Mouse (Mus musculus) stomach, embryonic 16.5 days (tissue): ENCODE measurements at regions not wholly inside any gene's neighbourhood (a gene's known extent, or its start where the extent isn't known, plus 50 kb on each side); places are given as distances from the start of the nearest gene placed in this dataset.
A peak's percentile ranks its signal among the peaks of the same experiment; 100 is the strongest.

ENCODE experiments used
- ATAC-seq: fragments of 200-750 bp; cut with Nextera tagmentation; 2 replicates; pipeline ENCODE4 v1.8.0; 2017; ENCODE audit warnings: moderate number of reproducible peaks, moderate TSS enrichment; ENCODE audit not compliant: insufficient read depth, low FRiP score
- H3K27ac ChIP-seq: fragments of 300-500 bp; sonication (generic); 2 replicates; pipeline ENCODE4 v1.5.1; 2014; ENCODE audit warnings: low read length
- H3K27me3 ChIP-seq: fragments of 300-500 bp; sonication (generic); 2 replicates; pipeline ENCODE4 v1.6.1; 2014; ENCODE audit warnings: low read length, control low read depth, mixed read lengths; ENCODE audit not compliant: control insufficient read depth, insufficient read depth
- H3K36me3 ChIP-seq: fragments of 300-500 bp; sonication (generic); 2 replicates; pipeline ENCODE4 v1.6.1; 2014; ENCODE audit warnings: low read length; ENCODE audit not compliant: control insufficient read depth, insufficient read depth
- H3K4me1 ChIP-seq: fragments of 300-500 bp; sonication (generic); 2 replicates; pipeline ENCODE4 v1.6.1; 2014; ENCODE audit warnings: low read length, control low read depth, mixed read lengths; ENCODE audit not compliant: control insufficient read depth, insufficient read depth
- H3K4me2 ChIP-seq: fragments of 300-500 bp; sonication (generic); 2 replicates; pipeline ENCODE4 v1.6.1; 2014; ENCODE audit warnings: low read depth, low read length, mixed read lengths
- H3K4me3 ChIP-seq: fragments of 300-500 bp; sonication (generic); replicated peaks from 2 replicates; pipeline ENCODE4 v1.5.1; 2014; ENCODE audit warnings: mild to moderate bottlenecking, low read length
- H3K9ac ChIP-seq: fragments of 300-500 bp; sonication (generic); 2 replicates; pipeline ENCODE4 v1.6.1; 2014; ENCODE audit warnings: low read length
- H3K9me3 ChIP-seq: fragments of 300-500 bp; sonication (generic); replicated peaks from 2 replicates; pipeline ENCODE4 v1.6.1; 2016; ENCODE audit warnings: low read length, control low read depth; ENCODE audit not compliant: control insufficient read depth
- WGBS: fragments of 180-500 bp; shearing (Covaris S2); extraction: QIAGEN DNeasy Blood & Tissue Kit; methylation state at CpG from one replicate; pipeline ENCODE4 v1.1.7; 2014; 5-methylcytosine and 5-hydroxymethylcytosine counted together

DNA sequence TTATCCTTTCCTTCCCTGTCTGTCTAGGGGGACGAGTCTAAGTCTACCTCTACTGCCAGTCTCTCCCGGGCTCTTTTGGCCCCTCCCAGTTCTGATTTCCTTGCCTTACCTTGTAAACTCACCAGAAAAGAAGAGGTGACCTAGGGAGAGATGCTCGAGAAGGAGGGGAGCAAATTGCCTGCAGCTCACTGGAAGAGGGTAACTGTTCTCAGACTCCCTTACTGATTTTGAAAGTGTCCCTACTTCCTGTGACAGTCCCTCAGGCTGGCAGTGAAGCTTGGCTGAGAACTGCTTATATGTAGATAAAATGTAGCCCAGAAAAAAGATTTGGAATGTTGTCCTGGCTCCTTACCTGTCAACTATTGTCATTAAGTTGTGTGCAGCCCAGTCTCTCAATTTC lies 180.6 kb upstream of the Tab2 start:
- H3K4me1 ChIP-seq, result peaks cover 3% of the 10 kb centered on the region; the same call in 1 of the 2 replicates
- H3K9me3 ChIP-seq, result no peaks in the 10 kb centered on the region
- no peaks in the 10 kb centered on the region for H3K27me3 ChIP-seq
- H3K4me3 ChIP-seq, result no peak overlapping the region
- no peak overlapping the region for H3K4me2 ChIP-seq
- H3K9ac ChIP-seq, result no peak overlapping the region
- H3K27ac ChIP-seq, result no peak overlapping the region
- ATAC-seq, result no peak
- H3K36me3 ChIP-seq, result no peaks in the 10 kb centered on the region
- whole genome bisulfite sequencing, result 65% methylated on average over 3 of the region's 3 CpGs

DNA sequence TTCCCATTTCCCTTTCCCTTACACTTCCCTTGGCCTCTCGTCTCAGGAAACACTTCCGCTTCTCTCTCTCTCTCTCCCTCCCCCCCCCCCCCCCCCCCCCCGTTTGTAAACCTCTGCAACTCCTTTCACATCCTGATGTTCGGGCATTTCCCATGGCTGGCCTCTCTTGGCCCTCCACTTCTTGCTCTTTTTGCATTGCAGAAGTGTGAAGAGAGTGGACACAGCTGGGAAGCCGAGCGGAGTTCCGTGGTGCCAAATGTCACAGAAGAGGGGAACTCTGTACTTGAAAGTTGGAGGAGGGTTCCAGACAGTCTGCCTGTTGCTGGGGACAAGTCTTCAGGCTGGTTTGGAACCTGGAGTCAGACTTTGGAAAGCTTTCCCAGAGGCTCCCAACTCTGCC lies 179.2 kb upstream of the Tab2 start:
- Histone ChIP-seq H3K9me3 (no peaks in the 10 kb centered on the region), H3K4me3 (no peak overlapping the region), H3K27ac (no peak overlapping the region), H3K4me1 (peaks cover 3% of the 10 kb centered on the region; the same call in 1 of the 2 replicates), H3K4me2 (no peak overlapping the region), H3K36me3 (no peaks in the 10 kb centered on the region), H3K27me3 (no peaks in the 10 kb centered on the region), H3K9ac (no peak overlapping the region)
- WGBS, result 56% methylated on average over 7 of the region's 7 CpGs
- ATAC-seq, result no peak

DNA sequence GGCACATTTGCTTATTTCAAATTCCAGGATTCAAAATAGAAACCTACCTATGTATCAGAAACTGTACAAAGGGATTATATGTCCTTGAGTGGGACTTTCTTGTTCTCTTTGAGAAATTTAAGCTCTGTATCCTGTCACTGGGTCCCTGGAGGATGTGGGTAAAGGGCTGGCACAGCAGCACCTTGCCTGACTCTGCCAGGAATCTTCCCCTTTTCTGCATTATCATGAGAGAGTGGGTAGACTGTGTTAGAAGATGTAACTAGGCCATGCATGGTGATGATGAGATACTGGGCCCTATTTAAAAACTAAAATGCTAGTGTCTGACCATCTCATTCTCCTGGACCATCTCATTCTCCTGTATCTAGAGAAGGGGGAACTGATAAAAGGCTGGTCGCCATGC lies 178.4 kb upstream of the Tab2 start:
- ATAC-seq, result no peak
- H3K4me3 ChIP-seq, result no peak overlapping the region

DNA sequence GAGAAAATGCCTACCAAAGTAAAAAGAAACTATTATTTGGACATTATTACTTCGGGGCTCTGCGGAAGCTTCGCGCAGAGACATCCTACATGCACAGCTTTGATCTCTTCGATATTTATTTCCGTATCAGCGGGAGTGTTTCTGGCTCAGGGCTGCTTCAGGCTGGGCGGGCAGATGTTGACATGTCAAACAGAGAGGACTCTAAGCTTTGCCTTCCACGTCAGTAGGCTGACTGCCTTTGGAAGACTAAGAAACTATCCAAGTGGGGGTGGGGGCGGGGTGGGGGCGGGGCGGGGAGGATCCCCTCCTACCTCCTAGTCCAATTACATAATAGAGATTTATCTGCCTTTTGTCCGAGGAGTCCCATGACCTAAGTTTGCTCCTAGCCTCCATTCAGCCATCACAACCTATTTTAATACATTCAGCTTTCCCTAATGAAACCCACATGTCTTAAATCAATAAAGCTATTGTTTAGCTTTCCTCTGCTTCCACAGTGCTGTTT lies 177.5 kb upstream of the Tab2 start:
- Histone ChIP-seq H3K4me2 (peak overlapping the region; percentile 27), H3K9ac (no peak overlapping the region), H3K27me3 (no peaks in the 10 kb centered on the region), H3K36me3 (no peaks in the 10 kb centered on the region), H3K4me1 (peaks cover 3% of the 10 kb centered on the region; the same call in 1 of the 2 replicates), H3K4me3 (0 out of 2 replicates have a peak overlapping the region, but pooled peaks have one; percentile 5), H3K27ac (no peak overlapping the region), H3K9me3 (no peaks in the 10 kb centered on the region)
- peak; percentile 72; the same call in 1 of the 2 replicates for ATAC-seq
- 39% methylated on average over 13 of the region's 13 CpGs for WGBS

More for the DNA sequence above, 178.4 kb upstream of the Tab2 start:
- Histone ChIP-seq H3K36me3 (no peaks in the 10 kb centered on the region), H3K9me3 (no peaks in the 10 kb centered on the region), H3K4me2 (no peak overlapping the region), H3K4me1 (peaks cover 3% of the 10 kb centered on the region; the same call in 1 of the 2 replicates), H3K27me3 (no peaks in the 10 kb centered on the region), H3K27ac (no peak overlapping the region), H3K9ac (no peak overlapping the region)
- WGBS, result 96% methylated on average over 1 of the region's 1 CpGs

DNA sequence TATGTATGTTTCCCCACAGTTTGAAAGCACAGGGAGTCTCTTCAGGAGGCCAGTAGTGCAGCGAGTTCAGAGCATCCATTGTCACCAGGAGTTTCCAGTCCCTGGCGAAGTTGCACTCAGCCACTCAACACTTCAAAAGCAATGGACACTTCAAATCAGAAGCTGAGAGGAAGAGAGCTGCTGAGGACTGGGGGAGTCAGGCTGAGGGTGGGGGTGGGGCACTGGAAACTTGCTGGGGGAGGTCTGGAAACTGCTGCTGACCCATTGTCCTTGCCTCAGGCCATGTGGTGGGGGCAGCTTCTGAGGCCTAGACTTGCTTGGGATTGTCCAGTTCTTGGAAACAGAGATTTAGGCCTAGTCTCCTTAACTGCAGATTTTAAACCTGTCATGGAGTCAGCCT lies 176.8 kb upstream of the Tab2 start:
- no peak overlapping the region for H3K27ac ChIP-seq
- H3K27me3 ChIP-seq, result no peaks in the 10 kb centered on the region
- no peak for ATAC-seq
- 76% methylated on average over 2 of the region's 2 CpGs for WGBS
- no peak overlapping the region for H3K9ac ChIP-seq
- H3K36me3 ChIP-seq, result no peaks in the 10 kb centered on the region
- 0 out of 2 replicates have a peak overlapping the region, but pooled peaks have one; percentile 27 for H3K4me2 ChIP-seq
- H3K4me3 ChIP-seq, result no peak overlapping the region
- no peaks in the 10 kb centered on the region for H3K9me3 ChIP-seq
- peaks cover 3% of the 10 kb centered on the region; the same call in 1 of the 2 replicates for H3K4me1 ChIP-seq

DNA sequence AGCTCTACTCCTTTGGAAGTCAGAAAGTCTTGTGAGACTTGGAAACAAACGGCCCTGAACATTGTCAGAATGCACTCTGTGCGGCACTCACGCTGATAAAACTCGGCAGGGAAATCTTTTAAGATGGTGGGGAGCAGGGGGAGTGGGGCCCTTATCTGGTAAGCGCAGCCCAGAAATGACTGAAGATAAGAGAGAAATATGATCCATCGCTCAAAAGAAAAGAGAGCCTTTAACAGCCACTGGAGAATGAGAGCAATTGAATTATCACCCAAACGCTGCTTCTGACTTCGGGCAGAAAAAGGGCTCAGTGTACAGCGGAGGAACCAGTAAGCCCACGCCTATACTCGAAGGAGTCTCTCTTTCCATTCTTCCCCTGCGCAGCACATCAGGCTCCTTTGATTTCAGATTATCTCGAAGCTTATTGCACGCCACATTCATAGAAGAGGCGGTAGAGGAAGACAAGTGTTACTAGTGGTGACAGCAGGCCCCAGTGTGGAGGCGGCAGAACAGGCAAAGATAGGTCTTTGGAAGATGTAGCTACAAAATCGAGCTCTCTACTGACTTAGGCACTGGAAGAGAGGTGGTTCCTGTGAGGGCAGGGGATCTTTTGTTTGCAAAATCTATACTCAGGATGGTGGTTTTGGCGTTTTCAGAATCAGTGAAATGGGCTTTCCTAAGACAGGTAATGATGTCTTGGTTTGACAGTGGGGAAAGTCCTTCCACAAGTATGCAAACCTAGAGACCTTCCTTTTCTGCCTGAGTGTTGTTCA lies 174.6 kb upstream of the Tab2 start:
- H3K4me2 ChIP-seq, result peak overlapping the region; percentile 42

DNA sequence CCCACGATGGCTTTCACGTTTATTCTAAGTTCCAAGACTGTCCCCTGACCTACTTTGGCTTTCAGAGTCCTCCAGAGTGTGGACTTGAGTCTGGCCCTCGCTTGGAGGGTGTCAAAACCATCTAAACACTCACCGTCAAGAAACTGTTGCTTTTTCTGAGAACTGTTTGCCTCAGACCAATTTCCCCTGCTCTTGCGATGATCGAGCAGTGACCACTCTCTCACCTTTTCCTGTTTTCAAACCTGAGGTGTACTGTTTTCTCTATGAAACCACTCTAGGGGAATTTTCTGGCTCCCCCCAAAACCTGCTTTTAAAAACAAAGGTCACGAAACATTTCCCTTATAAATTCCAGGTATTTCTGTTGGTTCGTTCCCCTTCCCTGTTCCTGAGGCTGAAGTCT lies 174.0 kb upstream of the Tab2 start:
- H3K4me3 ChIP-seq, result no peak overlapping the region
- no peak overlapping the region for H3K27ac ChIP-seq
- H3K4me2 ChIP-seq, result peak overlapping the region; percentile 42
- WGBS, result 49% methylated on average over 8 of the region's 8 CpGs
- H3K27me3 ChIP-seq, result no peaks in the 10 kb centered on the region
- no peak overlapping the region for H3K9ac ChIP-seq
- H3K9me3 ChIP-seq, result no peaks in the 10 kb centered on the region
- no peaks in the 10 kb centered on the region; the same call in 1 of the 2 replicates for H3K4me1 ChIP-seq
- no peaks in the 10 kb centered on the region for H3K36me3 ChIP-seq
- no peak for ATAC-seq

More for the DNA sequence above, 174.6 kb upstream of the Tab2 start:
- H3K36me3 ChIP-seq, result no peaks in the 10 kb centered on the region
- no peak overlapping the region for H3K9ac ChIP-seq
- 39% methylated on average over 18 of the region's 18 CpGs for WGBS
- H3K4me3 ChIP-seq, result no peak overlapping the region
- no peaks in the 10 kb centered on the region; the same call in 1 of the 2 replicates for H3K4me1 ChIP-seq
- ATAC-seq, result no peak
- no peak overlapping the region for H3K27ac ChIP-seq
- no peaks in the 10 kb centered on the region for H3K9me3 ChIP-seq
- no peaks in the 10 kb centered on the region for H3K27me3 ChIP-seq

DNA sequence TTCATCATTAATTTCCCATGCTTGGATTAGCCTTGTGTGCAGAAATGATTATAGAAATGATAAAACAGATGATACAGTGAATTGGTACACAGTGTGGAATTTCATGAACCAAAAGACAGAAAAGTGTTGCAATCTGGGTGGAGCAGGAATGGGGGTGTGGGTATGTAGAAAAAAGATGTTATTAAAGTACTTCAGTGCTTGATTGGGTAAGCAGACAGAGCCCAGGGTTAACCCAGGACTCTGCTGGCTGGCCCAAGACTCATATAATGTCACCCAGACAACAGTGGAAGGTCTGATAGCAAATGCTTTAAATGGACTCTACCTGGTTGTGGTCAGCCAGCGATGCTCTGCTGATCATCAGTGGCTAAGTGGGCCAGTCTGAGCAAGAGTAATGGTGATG lies 168.1 kb upstream of the Tab2 start:
- H3K36me3 ChIP-seq, result no peaks in the 10 kb centered on the region
- no peaks in the 10 kb centered on the region for H3K27me3 ChIP-seq
- 85% methylated on average over 1 of the region's 1 CpGs for WGBS
- no peaks in the 10 kb centered on the region for H3K4me1 ChIP-seq
- ATAC-seq, result no peak
- H3K27ac ChIP-seq, result no peak overlapping the region
- H3K4me3 ChIP-seq, result no peak overlapping the region
- no peak overlapping the region for H3K9ac ChIP-seq
- H3K4me2 ChIP-seq, result no peak overlapping the region
- no peaks in the 10 kb centered on the region for H3K9me3 ChIP-seq

DNA sequence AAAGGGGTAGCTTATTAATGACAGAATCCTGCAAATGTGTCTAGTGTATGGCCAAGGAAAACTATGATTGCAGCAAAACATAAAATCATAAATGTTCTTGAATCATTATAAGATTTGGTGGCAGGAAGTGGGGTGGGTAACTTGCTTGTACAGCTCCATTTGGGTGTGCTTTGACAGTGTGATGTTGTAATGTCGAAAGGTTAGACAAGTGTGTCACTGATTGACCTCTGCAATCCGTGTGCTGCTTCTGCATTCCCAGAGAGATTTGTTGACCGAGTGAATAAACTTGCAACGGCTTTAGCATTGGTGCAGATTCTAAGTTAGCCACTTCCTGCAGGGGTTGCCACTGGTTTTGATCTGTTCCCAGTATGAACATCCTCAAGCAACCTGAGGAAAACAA lies 165.9 kb upstream of the Tab2 start:
- Histone ChIP-seq H3K4me2 (no peak overlapping the region), H3K27ac (no peak overlapping the region), H3K36me3 (no peaks in the 10 kb centered on the region), H3K9me3 (no peaks in the 10 kb centered on the region), H3K4me1 (no peaks in the 10 kb centered on the region), H3K27me3 (no peaks in the 10 kb centered on the region), H3K9ac (no peak overlapping the region), H3K4me3 (no peak overlapping the region)
- ATAC-seq, result no peak
- 38% methylated on average over 4 of the region's 4 CpGs for WGBS
